Mouse (Mus musculus): Measurements from ENCODE around the gene B4galnt3.

DNA sequence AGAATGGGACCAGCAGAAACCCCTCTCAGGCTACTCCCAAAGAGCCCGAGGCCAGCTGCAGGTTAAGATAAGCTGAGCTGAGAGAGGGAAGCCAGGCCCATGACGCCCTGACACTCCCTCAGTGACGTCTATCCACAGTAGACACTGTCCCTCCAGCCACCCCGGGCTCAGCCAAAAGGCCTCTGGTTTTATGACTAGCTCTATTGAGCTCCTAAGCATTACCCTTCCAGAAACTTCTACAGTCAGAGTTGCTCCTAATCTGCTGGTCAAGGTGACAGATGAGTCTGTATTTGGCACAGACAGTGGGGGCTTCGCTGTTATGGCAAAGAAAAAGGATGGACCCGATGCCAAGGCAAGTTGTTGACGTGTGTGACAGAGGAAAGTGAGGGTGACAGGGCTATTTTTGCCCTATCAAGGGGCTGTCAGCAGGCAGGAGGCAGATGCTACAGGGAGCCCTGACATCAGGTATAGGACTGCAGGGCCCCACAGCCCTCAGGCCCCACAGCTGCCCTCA lies 119.7 kb downstream of the B4galnt3 start:
- TF ChIP-seq CTCF (IDR thresholded peaks at IDR 0.05; ENCODE audit: low read depth) (no peak), EP300 (optimal IDR thresholded peaks at IDR 0.05) (no peak)
